Mouse (Mus musculus): ENCODE results near the gene Efna2.

The Efna2 gene

GRCm38 (mm10) chr10:80141786-80142529 is 37.3 kb upstream of the Efna2 start:
- peak; percentile 85 to 94 for DNase-seq

DNA sequence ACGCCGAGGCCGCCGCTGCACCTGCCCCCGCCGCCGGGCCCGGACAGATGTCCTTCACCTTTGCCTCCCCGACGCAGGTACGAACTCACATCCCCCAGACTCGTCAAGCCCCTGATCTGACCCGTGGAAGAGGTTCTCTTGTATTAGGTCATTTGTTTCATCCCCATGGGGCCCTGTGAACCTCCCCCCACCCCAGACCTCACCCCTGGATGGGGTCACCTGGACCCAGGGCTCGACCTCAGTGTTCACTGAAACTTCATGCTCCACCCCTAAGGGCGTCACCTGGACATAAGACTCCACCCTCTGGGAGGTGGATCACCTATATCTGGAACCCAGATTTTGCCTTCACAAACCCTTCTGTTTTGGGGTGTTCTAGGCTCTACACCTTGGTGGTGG is 36.8 kb upstream of the Efna2 start:
- no peak for DNase-seq

DNA sequence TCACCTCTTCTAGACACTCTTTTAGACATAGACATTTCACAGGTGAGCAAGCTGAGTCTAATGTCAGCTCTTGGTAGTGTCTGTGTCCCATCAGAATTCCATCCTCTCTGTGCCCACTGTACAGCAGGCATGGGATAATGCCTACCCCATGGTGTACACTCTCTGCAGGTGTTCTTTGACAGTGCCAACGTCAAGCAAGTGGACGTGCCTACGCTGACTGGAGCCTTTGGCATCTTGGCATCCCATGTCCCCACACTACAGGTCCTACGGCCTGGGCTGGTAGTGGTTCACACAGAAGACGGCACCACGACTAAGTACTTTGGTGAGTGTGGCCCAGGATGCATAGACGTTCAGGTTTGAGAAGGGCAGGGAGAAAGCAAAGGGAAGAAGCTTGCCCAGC is 35.6 kb upstream of the Efna2 start:
- DNase-seq: no peak

DNA sequence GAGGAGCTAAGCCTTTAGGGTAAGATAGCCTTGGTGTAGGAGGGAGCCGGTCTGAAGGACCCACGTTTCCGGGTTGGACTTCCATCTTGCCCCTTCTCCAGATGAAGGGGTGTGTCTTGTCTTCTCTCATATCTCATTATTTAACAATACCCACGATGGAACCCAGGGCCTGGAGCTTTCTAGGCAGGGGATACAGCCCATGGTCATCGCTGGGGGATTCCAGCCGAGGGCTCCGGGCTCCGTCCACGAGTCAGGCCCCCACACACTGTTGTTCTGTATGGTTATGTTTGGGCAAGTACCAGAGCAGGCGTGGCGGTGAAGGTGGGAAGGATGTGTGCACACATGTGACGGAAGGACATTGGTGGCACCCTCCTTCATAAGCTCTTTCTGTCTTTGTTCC is 35.1 kb upstream of the Efna2 start:
- no peak for DNase-seq

DNA sequence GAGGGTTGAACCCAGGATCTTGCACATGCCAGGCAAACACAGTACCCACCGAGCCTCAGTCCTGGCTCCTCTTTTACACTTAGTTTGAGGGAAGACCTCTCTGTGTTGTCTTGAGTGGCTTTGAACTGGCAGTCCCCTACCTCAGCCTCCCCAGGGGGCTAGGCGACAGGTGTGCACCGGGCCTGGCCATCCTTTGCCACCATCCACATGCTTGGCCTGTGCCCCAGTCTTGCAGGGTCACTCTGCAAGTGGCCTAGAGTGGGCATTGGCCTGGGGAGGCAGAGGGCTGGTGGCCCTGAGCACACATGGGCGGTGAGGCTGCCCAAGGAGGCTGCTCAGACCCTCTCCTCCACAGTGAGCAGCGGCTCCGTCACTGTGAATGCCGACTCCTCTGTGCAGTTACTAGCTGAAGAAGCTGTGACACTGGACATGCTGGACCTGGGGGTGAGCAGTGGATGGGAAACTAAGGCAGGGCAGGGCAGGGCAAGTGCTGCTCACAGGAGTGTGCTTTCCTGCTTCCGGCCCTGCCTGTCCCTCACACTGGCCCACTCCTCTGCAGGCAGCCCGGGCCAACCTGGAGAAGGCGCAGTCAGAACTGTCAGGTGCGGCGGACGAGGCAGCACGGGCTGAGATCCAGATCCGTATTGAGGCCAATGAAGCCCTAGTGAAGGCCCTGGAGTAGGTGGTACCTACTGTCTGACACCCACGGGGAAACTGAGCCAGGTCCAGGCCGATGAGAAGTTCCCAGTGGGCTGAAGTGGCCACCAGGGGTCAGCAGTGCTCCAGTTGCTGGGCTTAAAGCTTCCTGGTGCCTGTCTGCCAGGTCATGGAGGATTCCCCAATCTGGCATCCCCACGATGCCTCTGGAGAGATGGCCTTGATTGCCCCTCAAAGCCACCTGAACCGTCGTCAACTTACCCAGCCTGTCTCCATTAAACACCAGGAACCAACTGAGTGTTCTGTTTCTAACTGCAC is 34.1 kb upstream of the Efna2 start:
- DNase-seq: peak; percentile 57 to 64

- DNase-seq: peak in 1 of 2 experiments; percentile 52
These were observed 33.4 kb upstream of the Efna2 start for GRCm38 (mm10) chr10:80145896-80146295.

GRCm38 (mm10) chr10:80146568-80147011 is 32.7 kb upstream of the Efna2 start:
- DNase-seq: no peak

GRCm38 (mm10) chr10:80147146-80147718 is 32.0 kb upstream of the Efna2 start:
- no peak for DNase-seq

- peak; percentile 63 to 75 for DNase-seq
These were observed 31.3 kb upstream of the Efna2 start, which contains the start of gene Midn for GRCm38 (mm10) chr10:80147719-80148601. TSS of gene Midn (plus strand) at chr10:80148272.

DNA sequence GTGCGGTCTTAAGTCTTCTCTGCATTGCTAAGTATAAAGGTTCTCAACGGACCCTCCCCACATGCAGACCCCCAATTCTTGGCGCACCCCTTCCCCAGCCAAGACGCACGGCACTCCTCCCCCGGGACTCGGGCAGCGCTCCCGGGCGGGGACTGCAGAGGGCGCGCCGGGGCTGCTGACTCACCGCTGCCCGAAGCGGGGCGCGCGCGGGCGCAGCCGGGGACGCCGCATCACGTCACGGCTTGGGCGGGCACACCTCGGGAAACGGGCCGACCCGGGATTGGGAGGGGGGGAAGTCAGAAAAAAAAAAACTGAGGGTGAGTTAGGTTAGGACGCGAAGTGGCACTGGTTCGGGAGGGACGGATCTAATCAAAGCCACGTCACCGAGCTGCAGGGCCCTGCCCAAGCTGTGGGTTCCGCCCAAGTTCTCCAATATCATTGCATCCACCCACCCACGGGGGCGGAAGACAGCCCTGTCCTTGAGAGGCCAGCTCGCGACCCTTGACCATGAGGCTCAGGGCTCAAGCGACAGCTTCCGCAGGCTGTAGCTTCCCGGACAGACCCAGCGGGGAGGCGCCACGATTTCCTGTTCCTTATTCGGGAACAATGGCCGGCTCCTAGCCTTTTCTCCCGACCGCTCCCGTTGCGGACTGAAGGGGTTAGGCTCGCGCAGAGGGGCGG is 30.5 kb upstream of the Efna2 start:
- DNase-seq: peak; percentile 88

DNA sequence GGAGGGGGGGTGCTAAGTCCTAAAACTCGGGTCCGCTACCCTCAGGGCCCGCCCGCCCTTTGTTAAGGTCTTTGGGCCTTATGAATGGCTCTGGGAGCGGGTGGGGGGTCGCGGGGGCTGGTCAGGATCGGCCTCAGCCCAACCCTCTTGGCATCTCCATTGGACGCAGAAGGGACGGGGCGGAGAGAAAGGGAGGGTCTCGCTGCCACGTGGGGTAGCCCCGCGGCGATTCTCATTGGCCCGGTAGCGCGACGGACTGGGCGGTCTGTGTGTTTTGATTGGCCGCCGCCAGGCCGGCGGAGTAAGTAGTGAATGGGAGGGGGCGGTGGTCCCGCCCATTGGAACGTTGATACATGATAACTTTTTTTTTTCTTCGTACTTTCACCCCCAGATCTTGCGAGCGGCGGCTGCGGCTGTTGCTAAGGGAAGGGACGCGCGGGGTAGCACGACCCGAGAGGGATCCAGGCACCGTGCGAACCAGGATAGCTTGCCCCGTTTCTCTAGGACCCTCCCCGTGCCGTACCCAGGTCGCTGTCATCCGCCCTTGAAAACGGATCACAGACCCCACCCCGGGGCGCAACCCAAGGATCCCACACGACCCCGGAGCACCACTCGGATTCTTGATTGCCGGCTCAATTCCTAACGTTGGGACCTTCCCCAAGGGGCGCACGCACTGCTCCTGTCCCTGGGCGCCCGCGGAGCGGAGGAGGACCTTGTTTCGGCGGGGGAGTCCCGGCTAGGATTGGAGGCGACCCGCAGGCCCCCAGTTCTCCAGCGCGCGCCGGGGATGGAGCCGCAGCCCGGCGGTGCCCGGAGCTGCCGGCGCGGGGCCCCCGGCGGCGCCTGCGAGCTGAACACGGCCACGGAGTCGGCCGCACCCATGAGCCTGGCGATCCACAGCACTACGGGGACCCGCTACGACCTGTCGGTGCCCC is 29.7 kb upstream of the Efna2 start:
- peak; percentile 98 to 99 for DNase-seq

DNA sequence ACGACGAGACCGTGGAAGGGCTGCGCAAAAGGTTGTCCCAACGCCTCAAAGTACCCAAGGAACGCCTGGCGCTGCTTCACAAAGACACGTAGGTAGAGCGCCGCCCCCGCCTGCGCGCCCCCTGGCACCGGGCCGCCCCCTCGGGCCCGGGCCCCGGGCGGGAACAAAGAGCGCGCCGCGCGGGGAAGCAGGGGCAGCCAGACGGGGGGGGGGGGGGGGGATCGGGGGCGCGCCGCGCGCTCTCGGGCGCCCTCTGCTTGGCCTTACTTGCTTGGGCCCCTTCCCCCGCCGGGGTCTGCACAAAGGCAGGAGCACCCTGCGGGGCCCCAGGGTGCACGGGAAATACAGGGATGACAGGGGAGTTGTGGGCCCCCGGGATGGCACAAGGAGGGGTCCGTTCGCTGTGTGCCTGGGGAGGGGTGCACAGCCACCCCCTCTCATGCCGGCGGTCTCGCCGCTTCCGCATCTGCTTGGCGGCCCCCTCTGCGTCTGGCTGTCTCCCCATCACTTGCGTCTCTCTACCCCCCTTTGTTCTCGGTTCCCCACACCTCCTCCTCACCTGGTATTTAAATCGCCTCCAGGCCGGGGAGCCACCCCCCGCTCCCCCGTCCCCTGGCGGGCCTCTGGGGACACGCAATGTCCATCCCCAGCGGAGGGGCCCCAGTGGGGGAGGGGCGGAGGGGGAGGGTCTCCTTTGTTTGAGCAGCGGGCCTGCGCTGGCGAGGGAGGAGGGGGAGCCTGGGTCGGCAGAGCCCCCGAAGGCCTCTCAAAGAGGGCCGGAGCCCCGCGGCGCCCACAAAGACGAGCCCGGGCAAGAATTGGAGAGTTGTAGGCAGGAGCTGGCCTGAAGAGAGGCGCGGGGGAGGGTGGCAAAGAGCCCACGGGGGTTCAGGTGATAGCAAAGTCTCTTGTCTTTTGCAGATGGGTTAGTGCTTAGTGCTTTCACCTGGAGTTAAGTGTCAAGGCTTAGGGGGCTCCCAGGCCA is 28.8 kb upstream of the Efna2 start:
- DNase-seq: peak; percentile 71 to 77

- peak; percentile 67 to 78 for DNase-seq
These were observed 27.9 kb upstream of the Efna2 start for GRCm38 (mm10) chr10:80151211-80152034.

DNA sequence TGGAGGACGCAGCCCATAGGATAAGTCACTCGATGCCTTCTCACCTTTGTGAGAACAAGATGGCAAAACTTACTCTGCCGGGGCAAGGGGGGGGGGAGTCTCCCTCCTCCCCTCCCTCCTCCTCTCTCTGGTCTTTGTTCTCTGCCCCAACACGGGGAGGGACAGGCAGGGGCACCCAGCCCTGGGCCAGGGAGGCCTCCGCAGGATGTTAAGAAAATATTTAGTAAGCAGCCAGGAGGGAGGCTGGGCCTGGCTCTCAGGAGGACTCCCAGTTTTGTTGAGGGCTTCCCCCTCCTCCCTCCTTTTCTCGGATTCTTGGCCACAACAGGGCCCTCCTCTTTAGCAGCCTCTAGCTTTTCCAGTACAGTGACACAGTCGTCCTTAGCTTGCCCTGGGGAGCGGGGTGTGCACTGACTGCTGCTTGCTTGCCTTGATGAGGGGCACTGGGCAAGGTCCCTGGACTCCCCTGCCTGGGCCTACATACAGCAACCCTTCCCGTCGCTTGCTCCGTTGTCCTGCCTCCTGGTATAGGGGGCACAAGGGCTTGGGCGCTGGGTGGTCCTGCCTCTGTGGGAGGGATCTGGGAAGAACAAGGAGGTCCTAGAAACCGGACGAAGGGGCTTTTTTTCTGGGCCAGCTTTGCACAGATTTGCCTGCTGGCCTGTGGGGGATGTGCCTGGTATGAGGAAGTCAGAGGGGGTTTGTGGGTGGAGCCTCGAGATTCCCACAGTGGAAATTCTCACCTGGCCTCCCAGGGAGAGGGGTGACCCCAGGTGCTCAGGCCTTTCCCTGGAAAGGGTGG is 27.0 kb upstream of the Efna2 start:
- DNase-seq: peak in 1 of 2 experiments; percentile 51

DNA sequence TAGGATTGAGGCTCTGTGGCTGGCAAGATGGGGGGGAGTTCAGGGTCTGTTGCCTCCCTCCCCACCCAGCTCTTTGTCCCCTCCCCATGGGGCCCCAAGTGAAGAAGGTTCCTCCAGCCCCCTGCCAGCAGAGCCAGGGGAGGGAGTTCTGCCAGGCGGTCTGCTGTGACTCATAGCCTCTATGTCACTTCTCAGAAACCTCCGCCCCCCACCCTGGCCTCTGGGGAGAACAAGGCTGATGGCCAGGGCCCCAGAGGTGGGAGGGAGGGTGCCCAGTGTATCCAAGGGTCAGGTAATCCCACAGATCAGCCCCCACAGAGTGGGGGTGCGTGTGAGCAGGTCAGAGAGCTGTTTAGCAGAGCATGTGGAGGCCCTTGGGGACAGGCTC is 26.4 kb upstream of the Efna2 start:
- DNase-seq: peak in 1 of 2 experiments; percentile 52

GRCm38 (mm10) chr10:80153713-80154112 is 25.6 kb upstream of the Efna2 start:
- DNase-seq: no peak

- no peak for DNase-seq
These were observed 24.9 kb upstream of the Efna2 start for GRCm38 (mm10) chr10:80154384-80154783.

Measured in thymus, adult 18-20 months (tissue).